Mouse (Mus musculus) heart, postnatal 14 days (tissue): ENCODE data around the gene Folr1. TPM values are rescaled to one million over a fixed set of nuclear protein-coding genes. Genes with fewer than 3 reads are reported as not detected.

Experiments used
- DNase-seq, 2 experiments: peaks; one replicate each; pipeline ENCODE4 v3.0.0; 2021 to 2022
- intact Hi-C: fragments of 180-260 bp; cut with DNase I; formaldehyde crosslinking; loops from one replicate; pipeline ENCODE4 v1.15.1; 2025
- total RNA-seq, 2 experiments: library from RNA; stranded (reverse); gene quantifications; 2 replicates each; pipeline ENCODE4 v1.2.3; 2021

Folr1 gene
- total RNA-seq, 2 experiments from 2014 or later, result 0.71 to 1.5 TPM

- DNase-seq, result no peak
- intact Hi-C loops, result no loop called here
Measured at GRCm38 (mm10) chr7:101871296-101871695, 708 bp upstream of the Folr1 start.

GRCm38 (mm10) chr7:101869163-101869500, 1.5 kb downstream of the Folr1 start:
- intact Hi-C loops, result no loop called here
- DNase-seq, result no peak

- intact Hi-C loops, result no loop called here
- DNase-seq, result peak in 1 of 2 experiments; percentile 23
Measured at GRCm38 (mm10) chr7:101868241-101869162, 2.1 kb downstream of the Folr1 start.

GRCm38 (mm10) chr7:101867482-101867881, 3.1 kb downstream of the Folr1 start:
- DNase-seq, result no peak
- intact Hi-C loops, result no loop called here

- intact Hi-C loops, result no loop called here
- DNase-seq, result no peak
Measured at GRCm38 (mm10) chr7:101866491-101867265, 3.9 kb downstream of the Folr1 start.

GRCm38 (mm10) chr7:101863415-101863814, 7.2 kb downstream of the Folr1 start, which contains the start of gene Anapc15:
TSS of gene Anapc15 (plus strand) at chr7:101863715.
- DNase-seq, result no peak
- intact Hi-C loops, result no loop called here

- no peak for DNase-seq
- intact Hi-C loops, result no loop called here
Measured at GRCm38 (mm10) chr7:101862291-101862690, 8.3 kb downstream of the Folr1 start.

- DNase-seq, result no peak
- intact Hi-C loops, result no loop called here
Measured at GRCm38 (mm10) chr7:101860978-101861377, 9.6 kb downstream of the Folr1 start.

- no peak for DNase-seq
Measured at GRCm38 (mm10) chr7:101858362-101858761, 12.2 kb downstream of the Folr1 start.

GRCm38 (mm10) chr7:101857094-101857493, 13.5 kb downstream of the Folr1 start, which contains the start of gene Folr2:
TSS of gene Folr2 (minus strand) at chr7:101857194.
- intact Hi-C loops, result no loop called here
- DNase-seq, result no peak

More at GRCm38 (mm10) chr7:101858362-101858761, 12.2 kb downstream of the Folr1 start:
- intact Hi-C loops, result no loop called here

GRCm38 (mm10) chr7:101853816-101854215, 16.8 kb downstream of the Folr1 start:
- DNase-seq, result no peak

GRCm38 (mm10) chr7:101852846-101853245, 17.7 kb downstream of the Folr1 start:
- no peak for DNase-seq
- intact Hi-C loops, result no loop called here

More at GRCm38 (mm10) chr7:101853816-101854215, 16.8 kb downstream of the Folr1 start:
- intact Hi-C loops, result no loop called here

GRCm38 (mm10) chr7:101851689-101852088, 18.9 kb downstream of the Folr1 start:
- intact Hi-C loops, result no loop called here
- no peak for DNase-seq

- DNase-seq, result no peak
- intact Hi-C loops, result no loop called here
Measured at GRCm38 (mm10) chr7:101847934-101848333, 22.7 kb downstream of the Folr1 start.

GRCm38 (mm10) chr7:101844186-101844585, 26.4 kb downstream of the Folr1 start:
- intact Hi-C loops, result no loop called here
- DNase-seq, result no peak

GRCm38 (mm10) chr7:101837606-101838471, 32.7 kb downstream of the Folr1 start, which contains the start of gene Inppl1:
TSS of gene Inppl1 (minus strand) at chr7:101838229.
- intact Hi-C loops, result loop anchor here (5.0 kb wide), 1 partner anchor 59 kb away; no protein-coding TSS in a partner anchor
- peak; percentile 87 to 88 for DNase-seq

GRCm38 (mm10) chr7:101837154-101837605, 33.4 kb downstream of the Folr1 start:
- intact Hi-C loops, result loop anchor here (5.0 kb wide), 1 partner anchor 60 kb away; no protein-coding TSS in a partner anchor
- DNase-seq, result no peak

- peak; percentile 76 for DNase-seq
- intact Hi-C loops, result loop anchor here (5.0 kb wide), 1 partner anchor 61 kb away; no protein-coding TSS in a partner anchor
Measured at GRCm38 (mm10) chr7:101836271-101837153, 34.1 kb downstream of the Folr1 start.
